Mouse (Mus musculus): ENCODE measurements at regions not wholly inside any gene's neighbourhood (a gene's known extent, or its start where the extent isn't known, plus 50 kb on each side); places are given as distances from the start of the nearest gene placed in this dataset.

- TF ChIP-seq POLR2A (IDR thresholded peaks at IDR 0.05; ENCODE audit: borderline replicate concordance, extremely low read depth, insufficient read depth, insufficient read length, poor library complexity, severe bottlenecking) (no peak), CTCF (IDR thresholded peaks at IDR 0.05; ENCODE audit: borderline replicate concordance, extremely low read depth, insufficient read depth, insufficient read length) (no peak)
Observed at GRCm38 (mm10) chr14:89713711-89714110, 1242.5 kb upstream of the Pcdh20 start.
